Mouse (Mus musculus): Measurements from ENCODE around the gene Rbm8a2.

DNA sequence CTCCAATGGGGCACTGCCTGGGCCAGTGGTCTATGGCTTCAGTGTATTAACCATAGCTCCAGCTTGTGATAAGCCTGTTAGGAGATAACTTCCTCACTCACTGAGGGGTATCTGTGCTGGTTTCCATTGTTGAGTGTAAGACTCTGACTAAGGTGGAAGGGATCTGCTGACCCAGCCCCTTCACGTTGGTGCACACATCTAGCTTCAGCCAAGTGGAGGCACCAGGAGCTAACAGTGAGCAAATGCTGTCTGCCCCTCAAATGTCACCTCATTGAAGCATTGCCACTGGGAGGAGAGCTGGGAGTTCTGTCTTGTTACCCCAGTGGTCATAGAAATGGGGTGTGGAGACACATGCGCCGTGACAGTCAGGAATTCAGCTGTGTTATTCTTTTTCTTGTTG is 40.2 kb downstream of the Rbm8a2 start:
- no peak for TF ChIP-seq GATA1 (IDR thresholded peaks at IDR 0.05; ENCODE audit: borderline replicate concordance, low read length)
- TF ChIP-seq FLI1 (IDR thresholded peaks at IDR 0.05; ENCODE audit: low read length) = no peak
